Mouse (Mus musculus) gastrocnemius, postnatal 14 days (tissue): ENCODE data around the gene Egln2. TPM values are rescaled to one million over a fixed set of nuclear protein-coding genes. Genes with fewer than 3 reads are reported as not detected.

Experiments
- DNase-seq: peaks from one replicate; pipeline ENCODE4 v3.0.0; 2021; ENCODE audit warnings: mixed read lengths
- intact Hi-C: fragments of 180-260 bp; cut with DNase I; formaldehyde crosslinking; loops from one replicate; pipeline ENCODE4 v1.15.1; 2025; ENCODE audit warnings: low total_unique reads
- total RNA-seq, 2 experiments: library from RNA; stranded (reverse); gene quantifications; 2 replicates each; pipeline ENCODE4 v1.2.3; 2021

Egln2 gene
- total RNA-seq, 2 experiments from 2014 or later = 83.0 to 87.9 TPM

DNA sequence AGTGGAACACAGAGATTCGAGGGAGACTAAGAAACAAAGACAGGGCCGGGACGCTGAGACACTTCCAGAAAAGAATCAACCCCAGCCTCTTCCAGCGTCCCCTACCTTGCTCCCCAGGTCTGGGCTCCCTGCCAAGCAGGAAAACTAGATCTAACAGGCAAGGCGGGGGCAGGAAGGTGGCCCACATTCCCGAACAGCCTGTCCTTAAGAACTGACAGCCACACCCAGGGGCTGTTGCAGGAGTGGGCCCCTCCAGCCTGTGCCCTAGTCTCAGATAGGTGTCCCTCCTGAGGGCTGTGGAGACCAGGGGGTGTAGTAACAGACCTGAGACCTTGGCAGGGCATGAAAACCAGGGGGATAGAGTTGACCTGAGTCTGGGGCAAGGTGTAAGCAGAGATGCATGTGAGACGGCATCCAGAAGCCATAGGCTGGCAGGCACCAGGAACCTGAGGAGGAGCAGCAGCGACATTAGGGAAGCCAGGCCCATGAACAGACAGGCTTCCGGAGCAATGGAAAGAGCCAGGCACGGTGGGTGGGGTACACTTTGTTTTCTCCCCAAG lies 13.3 kb downstream of the Egln2 start, which contains the start of gene Cyp2t4:
Gene Cyp2t4, plus strand, starts transcription at position 510 of the 560 bp plus-strand sequence.
- intact Hi-C loops = no loop called here
- no peak for DNase-seq

DNA sequence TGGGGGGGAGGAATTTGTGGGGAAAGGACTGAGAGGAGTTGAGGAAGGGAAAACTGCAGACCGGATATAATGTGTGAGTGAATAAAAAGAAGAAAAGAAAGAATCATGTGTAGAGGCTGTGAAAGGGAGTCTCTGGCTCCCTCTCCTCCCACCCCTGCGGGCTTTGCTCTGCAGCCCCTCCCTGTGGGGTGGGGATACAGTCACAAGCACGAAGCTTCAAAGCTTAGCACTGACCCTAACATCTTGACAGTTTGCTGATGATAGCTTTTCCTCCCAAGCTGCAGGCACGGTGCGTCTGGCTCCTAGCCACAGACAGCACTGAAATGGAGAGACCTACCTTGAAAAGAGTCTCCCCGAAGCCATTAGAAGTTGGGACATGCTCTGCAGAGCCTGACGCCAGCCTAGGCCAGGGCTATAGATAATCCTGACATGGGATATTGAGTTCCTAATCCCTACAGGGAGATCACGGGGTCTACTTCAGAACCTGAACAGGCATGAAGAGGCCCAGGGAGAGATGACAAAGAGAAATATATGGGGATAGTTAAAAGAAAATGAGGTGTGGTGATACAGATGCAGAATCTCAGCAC lies 30.1 kb downstream of the Egln2 start:
- intact Hi-C loops = no loop called here
- DNase-seq = no peak

DNA sequence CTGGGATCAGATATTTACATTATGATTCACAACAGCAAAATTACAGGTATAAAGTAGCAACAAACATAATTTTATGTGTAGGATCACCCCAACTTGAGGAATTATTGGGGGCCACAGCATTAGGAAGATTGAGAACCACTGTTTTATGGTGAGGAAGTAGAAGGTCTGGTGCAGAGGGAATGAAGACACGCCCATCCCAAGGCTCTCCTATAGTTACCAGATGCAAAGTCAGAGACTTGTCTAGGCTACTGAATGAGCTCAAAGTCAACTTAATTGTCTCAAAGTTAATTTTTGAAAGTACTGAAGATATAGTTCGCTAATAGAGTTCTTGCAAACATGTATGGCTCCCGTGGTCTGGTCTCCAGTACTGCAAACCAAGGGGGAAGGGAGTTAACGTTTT lies 32.8 kb downstream of the Egln2 start:
- DNase-seq = no peak

DNA sequence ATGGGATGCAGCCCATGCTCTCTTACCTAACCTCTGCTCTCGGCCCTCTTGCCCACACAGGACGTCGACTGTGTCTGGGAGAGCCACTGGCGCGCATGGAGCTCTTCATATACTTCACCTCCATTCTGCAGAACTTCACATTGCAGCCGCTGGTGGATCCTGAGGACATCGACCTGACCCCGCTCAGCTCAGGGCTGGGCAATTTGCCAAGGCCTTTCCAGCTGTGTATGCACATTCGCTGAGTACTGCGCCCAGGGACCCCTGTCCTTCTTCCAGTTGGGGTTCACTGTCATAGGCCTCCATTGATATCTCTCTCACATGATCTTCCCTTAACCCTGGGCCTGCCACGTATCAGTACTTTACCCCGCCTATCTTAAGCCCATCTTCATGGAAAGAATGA lies 33.4 kb downstream of the Egln2 start:
- peak; percentile 18 for DNase-seq
- intact Hi-C loops = loop anchor here (5.0 kb wide), 1 partner anchor 144 kb away; no protein-coding TSS in a partner anchor

More for the DNA sequence above, 32.8 kb downstream of the Egln2 start:
- intact Hi-C loops = loop anchor here (5.0 kb wide), 1 partner anchor 144 kb away; no protein-coding TSS in a partner anchor

GRCm38 (mm10) chr7:27132588-27132987 lies 34.0 kb downstream of the Egln2 start:
- peak; percentile 41 for DNase-seq
- intact Hi-C loops = loop anchor here (5.0 kb wide), 1 partner anchor 145 kb away; no protein-coding TSS in a partner anchor

DNA sequence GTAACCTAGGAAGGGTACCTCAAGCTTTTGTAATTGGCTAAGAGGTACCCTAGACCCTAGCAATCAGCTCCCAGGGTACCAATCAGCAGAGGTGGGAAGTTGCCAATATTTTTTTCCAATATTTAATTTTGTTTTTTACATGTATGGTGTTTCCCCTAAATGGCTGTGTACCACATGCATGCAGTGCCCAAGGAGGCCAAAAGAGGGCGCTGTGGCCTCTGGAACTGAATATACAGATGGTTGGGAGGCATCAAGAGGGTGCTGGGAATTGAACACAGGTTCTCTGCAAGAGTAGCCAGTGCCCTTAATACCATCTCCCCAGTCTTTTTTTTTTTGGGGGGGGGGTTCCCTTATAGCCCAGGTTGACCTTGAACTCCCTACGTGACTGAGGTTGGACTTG lies 35.2 kb downstream of the Egln2 start:
- no peak for DNase-seq
- intact Hi-C loops = loop anchor here (5.0 kb wide), 1 partner anchor 146 kb away; no protein-coding TSS in a partner anchor

DNA sequence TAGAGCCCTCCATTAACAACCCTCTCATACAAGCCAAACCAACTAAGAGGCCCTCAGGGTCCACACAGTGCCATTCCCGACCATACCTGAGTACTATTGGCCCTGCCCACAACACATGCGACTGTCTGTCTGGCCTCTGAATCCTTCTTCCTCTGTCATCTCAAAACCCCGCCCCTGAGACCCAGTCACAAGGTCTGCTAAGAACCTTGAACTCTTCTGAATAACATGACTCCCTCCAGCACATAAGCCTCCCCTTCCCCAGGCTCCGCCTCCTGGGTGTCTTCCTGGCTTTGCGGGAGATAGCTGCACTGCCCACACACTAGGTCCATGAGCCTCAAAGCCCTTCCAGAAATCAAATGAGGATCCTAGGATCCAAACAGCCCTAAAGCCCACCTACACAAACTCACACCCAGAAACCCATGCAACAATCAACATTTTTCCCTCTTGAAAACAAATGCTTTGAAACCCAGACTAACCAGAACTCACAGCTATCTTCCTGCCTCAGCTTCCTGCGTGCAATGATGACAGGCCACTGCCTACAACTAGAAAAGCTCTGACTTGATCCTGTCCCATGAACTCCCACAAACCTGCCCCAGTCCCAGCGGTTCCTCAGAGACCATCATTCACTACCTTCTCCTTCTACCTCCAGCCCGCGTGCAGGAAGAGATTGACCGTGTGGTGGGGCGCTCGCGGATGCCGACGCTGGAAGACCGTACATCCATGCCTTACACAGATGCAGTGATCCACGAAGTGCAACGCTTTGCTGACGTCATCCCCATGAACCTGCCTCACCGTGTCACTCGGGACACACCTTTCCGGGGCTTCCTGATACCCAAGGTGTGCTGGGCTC lies 35.9 kb downstream of the Egln2 start:
- intact Hi-C loops = loop anchor here (5.0 kb wide), 1 partner anchor 147 kb away; no protein-coding TSS in a partner anchor
- no peak for DNase-seq

DNA sequence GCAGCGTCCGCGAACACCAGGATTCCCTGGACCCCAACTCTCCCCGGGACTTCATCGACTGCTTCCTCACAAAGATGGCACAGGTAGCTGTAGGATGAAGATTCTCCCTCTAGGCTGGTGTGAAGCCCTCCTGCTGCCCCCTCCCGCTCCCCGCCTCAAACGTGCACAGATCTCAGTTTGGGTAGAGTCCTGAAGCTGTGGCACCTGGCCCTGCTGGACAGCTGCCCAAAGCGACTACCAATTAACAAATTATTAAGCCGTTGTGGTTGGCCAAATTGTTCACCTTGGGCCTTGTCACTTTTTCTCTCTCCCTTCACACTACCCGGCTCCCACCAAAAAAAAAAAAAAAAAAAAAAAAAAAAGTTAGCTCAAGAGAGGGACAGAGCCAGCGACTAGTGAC lies 36.8 kb downstream of the Egln2 start:
- intact Hi-C loops = loop anchor here (5.0 kb wide), 1 partner anchor 147 kb away; no protein-coding TSS in a partner anchor
- no peak for DNase-seq

- no peak for DNase-seq
- intact Hi-C loops = no loop called here
Measured at GRCm38 (mm10) chr7:27128946-27129345, 37.7 kb downstream of the Egln2 start.

GRCm38 (mm10) chr7:27128162-27128561 lies 38.4 kb downstream of the Egln2 start:
- intact Hi-C loops = no loop called here
- peak; percentile 17 for DNase-seq

GRCm38 (mm10) chr7:27124969-27125368 lies 41.6 kb downstream of the Egln2 start:
- intact Hi-C loops = no loop called here
- DNase-seq = no peak

GRCm38 (mm10) chr7:27124305-27124832 lies 42.2 kb downstream of the Egln2 start:
- no peak for DNase-seq
- intact Hi-C loops = no loop called here

- intact Hi-C loops = no loop called here
- no peak for DNase-seq
Measured at GRCm38 (mm10) chr7:27119676-27120075, 46.9 kb downstream of the Egln2 start, which contains the start of gene Cyp2f2. TSS of gene Cyp2f2 (plus strand) at chr7:27119909.

- intact Hi-C loops = no loop called here
- DNase-seq = peak; percentile 18
Measured at GRCm38 (mm10) chr7:27118033-27118511, 48.5 kb downstream of the Egln2 start.

DNA sequence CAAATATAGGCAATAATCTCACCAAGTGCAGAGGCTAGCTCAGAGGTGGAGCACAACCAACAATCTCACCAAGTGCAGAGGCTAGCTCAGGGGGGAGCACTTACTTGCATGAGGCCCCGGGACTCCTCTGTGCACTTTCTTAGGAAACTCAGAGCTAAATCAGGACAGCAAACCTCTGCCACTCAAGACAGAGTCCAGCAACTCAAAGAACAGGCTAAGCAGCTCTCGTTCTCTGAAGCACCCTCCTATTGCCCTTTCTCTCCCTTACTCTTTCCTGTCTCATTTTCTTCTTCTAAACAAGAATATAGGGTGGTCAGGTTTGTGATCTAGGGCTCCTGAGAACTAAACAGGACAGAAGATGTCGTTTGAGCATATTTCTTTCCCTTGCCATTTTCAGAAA lies 54.6 kb downstream of the Egln2 start:
- no peak for DNase-seq
- intact Hi-C loops = no loop called here

GRCm38 (mm10) chr7:27111038-27111437 lies 55.6 kb downstream of the Egln2 start:
- no peak for DNase-seq
- intact Hi-C loops = no loop called here

DNA sequence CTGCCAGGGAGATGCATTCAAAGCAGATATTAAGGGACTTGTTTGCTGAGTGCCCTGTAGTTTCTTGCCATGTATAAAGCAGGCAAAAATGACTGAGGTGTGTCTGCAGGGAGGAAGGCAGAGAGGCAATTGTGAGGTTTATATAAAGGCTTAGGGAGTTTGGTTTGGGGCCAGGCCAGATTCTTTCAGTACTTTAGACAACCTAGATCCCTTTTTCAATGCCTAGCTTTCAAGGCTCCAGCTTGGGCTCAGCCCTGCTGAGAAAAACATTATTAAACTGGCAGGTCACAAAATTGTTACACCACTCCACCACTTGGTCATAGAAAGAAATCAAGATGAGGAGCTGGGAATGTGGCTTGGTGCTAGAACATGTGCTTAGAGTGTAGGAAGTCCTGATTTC lies 56.3 kb downstream of the Egln2 start:
- intact Hi-C loops = no loop called here
- no peak for DNase-seq
